ENCODE assay signal across 7 mouse cellular contexts in genomic region chr10:42760329-42760728, GRCm38 (mm10). TPM values are rescaled to one million over a fixed set of nuclear protein-coding genes. Genes with fewer than 3 reads are reported as not detected.
DNase-seq lines count a peak whose midpoint lies in the region; ATAC-seq and TF ChIP-seq lines count a peak whose summit lies in the region.

No protein-coding gene starts in this region.

- H3K4me1 ChIP-seq in kidney, embryonic 14.5 days (ENCODE audit: control insufficient read depth, insufficient read depth, low read length) = peaks cover 23% of the 10 kb centered on the region
- H3K4me1 ChIP-seq in embryonic facial prominence, embryonic 10.5 days = peaks cover 30% of the 10 kb centered on the region
- peaks cover 18% of the 10 kb centered on the region for H3K4me1 ChIP-seq in liver, postnatal 0 days (ENCODE audit: insufficient read depth)

- H3K4me2 ChIP-seq in kidney, embryonic 14.5 days (replicated peaks; ENCODE audit: low read depth, low read length) = no peak overlapping the region
- peak overlapping the region; percentile 91 for H3K4me2 ChIP-seq in liver, postnatal 0 days (ENCODE audit: low read depth, low read length)

- H3K27me3 ChIP-seq in kidney, embryonic 14.5 days (ENCODE audit: control insufficient read depth, insufficient read depth, low read length) = no peaks in the 10 kb centered on the region
- H3K27me3 ChIP-seq in embryonic facial prominence, embryonic 10.5 days (replicated peaks; ENCODE audit: low read depth, poor library complexity, severe bottlenecking) = no peaks in the 10 kb centered on the region
- H3K27me3 ChIP-seq in liver, postnatal 0 days (ENCODE audit: insufficient read depth, low read length) = no peaks in the 10 kb centered on the region

- peak; percentile 40 for TF ChIP-seq CTCF in liver, postnatal 0 days (IDR thresholded peaks at IDR 0.05; ENCODE audit: low read depth)

- H3K36me3 ChIP-seq in kidney, embryonic 14.5 days (ENCODE audit: control insufficient read depth, insufficient read depth, low read length) = no peaks in the 10 kb centered on the region
- no peaks in the 10 kb centered on the region for H3K36me3 ChIP-seq in embryonic facial prominence, embryonic 10.5 days (replicated peaks)
- no peaks in the 10 kb centered on the region for H3K36me3 ChIP-seq in liver, postnatal 0 days (replicated peaks; ENCODE audit: insufficient read depth, low read length)

- no peaks in the 10 kb centered on the region for H3K9me3 ChIP-seq in kidney, embryonic 14.5 days (ENCODE audit: control insufficient read depth, low read length)
- H3K9me3 ChIP-seq in embryonic facial prominence, embryonic 10.5 days = no peaks in the 10 kb centered on the region
- no peaks in the 10 kb centered on the region for H3K9me3 ChIP-seq in liver, postnatal 0 days (ENCODE audit: low read length)

- 60% methylated on average over 8 of the region's 8 CpGs for WGBS in kidney, embryonic 14.5 days
- WGBS in embryonic facial prominence, embryonic 10.5 days = 54% methylated on average over 8 of the region's 8 CpGs
- 39% methylated on average over 8 of the region's 8 CpGs for WGBS in liver, postnatal 0 days (ENCODE audit: insufficient replicate concordance)

- ATAC-seq in kidney, embryonic 14.5 days (ENCODE audit: low FRiP score, low TSS enrichment) = no peak
- no peak for ATAC-seq in liver, postnatal 0 days

- DNase-seq in kidney, adult 18-20 months = peak; percentile 7
- peak; percentile 16 to 18 for DNase-seq in cerebellum, adult 18-20 months
- peak; percentile 15 for DNase-seq in embryonic facial prominence, embryonic 10.5 days (ENCODE audit: low spot score)
- DNase-seq in liver, postnatal 0 days = peak; percentile 17
- DNase-seq in testis, postnatal 10 days (ENCODE audit: low spot score) = peak; percentile 39
- no peak for DNase-seq in adipocyte (ENCODE audit: low spot score)

- no peak overlapping the region for H3K4me3 ChIP-seq in kidney, embryonic 14.5 days (ENCODE audit: low read length)
- no peak overlapping the region for H3K4me3 ChIP-seq in embryonic facial prominence, embryonic 10.5 days
- H3K4me3 ChIP-seq in liver, postnatal 0 days (ENCODE audit: low read depth, low read length) = no peak overlapping the region

- TF ChIP-seq EP300 in liver, postnatal 0 days (IDR thresholded peaks at IDR 0.05; ENCODE audit: low read depth) = no peak

- H3K9ac ChIP-seq in kidney, embryonic 14.5 days (ENCODE audit: low read depth, low read length) = no peak overlapping the region
- no peak overlapping the region for H3K9ac ChIP-seq in liver, postnatal 0 days (replicated peaks)

- no peak overlapping the region for H3K27ac ChIP-seq in kidney, embryonic 14.5 days (ENCODE audit: low read depth, low read length)
- no peak overlapping the region for H3K27ac ChIP-seq in embryonic facial prominence, embryonic 10.5 days (replicated peaks)
- no peak overlapping the region for H3K27ac ChIP-seq in liver, postnatal 0 days (ENCODE audit: low read depth)

RNA-seq across cellular contexts. Expression of gene Sec63, which starts 1.0 kb away (rescaled TPM):
- 18.6 and 27.0 TPM in 2 replicates for polyA plus RNA-seq in kidney, embryonic 14.5 days (2014; fragmentation: Nextera tagmentation; extraction: Ambion mirVana)
- polyA plus RNA-seq in embryonic facial prominence, embryonic 10.5 days (2016; fragmentation: Nextera tagmentation; extraction: Ambion mirVana) = 24.5 and 24.9 TPM in 2 replicates
- 13.4 and 14.0 TPM in 2 replicates for polyA plus RNA-seq in liver, postnatal 0 days (2015; fragmentation: Nextera tagmentation; extraction: Ambion mirVana)
